Mouse (Mus musculus): ENCODE measurements around the gene Gm1527. TPM values are rescaled to one million over a fixed set of nuclear protein-coding genes. Genes with fewer than 3 reads are reported as not detected.
"Not testable (repeated sequence)": the region's sequence is repeated elsewhere in the genome, so short reads cannot be mapped to it uniquely, and the experiment has no call there.

Gene Gm1527
- not detected in 2 replicates for polyA plus RNA-seq (2012; ENCODE audit: insufficient read depth, insufficient read length, missing spikeins)

DNA sequence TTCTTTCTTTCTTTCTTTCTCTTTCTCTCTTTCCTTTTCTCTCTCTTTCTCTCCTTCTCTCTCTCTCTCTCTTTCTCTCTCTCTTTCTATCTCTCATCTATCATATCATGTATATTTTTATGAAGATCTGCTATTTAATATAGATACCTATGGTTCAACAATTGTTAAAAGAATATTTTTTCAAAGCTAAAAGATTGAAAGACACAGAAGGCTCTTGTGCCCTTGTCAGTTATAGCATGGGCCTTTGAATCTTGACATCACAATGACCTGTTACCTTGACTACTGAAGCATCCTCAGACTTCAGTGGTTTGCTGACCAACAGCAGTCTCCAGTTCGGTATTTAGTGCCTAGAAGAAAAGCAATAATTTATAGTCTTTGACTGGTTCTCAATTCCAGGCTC is at the start of gene Gm1527:
Gene Gm1527 (plus strand): TSS at position 301 of the 400 bp plus-strand sequence.
- Histone ChIP-seq H3K27ac (replicated peaks; ENCODE audit: low read depth, low read length) (no peak within 1 kb of the TSS), H3K4me3 (ENCODE audit: insufficient read depth, low read depth, low read length) (no peak within 1 kb of the TSS)

DNA sequence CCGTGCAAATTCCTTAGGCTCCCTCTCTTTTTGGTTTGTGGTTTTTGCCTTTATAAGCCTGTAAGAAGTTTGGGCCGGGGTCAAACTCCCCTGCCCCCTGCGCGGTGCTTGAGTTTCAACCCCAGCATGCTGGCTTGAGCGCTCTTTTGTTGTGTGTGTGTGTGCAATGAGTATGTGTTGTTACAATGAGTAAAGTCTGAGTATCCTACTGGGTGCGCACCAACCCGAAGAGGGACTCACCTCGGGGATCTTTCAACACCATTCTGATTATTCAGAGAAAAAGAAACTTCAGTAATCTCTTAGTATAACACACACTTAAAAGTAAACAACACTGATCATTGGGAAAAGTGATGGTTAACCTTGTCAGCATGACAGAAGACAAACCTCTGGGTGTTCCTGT is 49.2 kb upstream of the Gm1527 start:
- H3K4me1 ChIP-seq (ENCODE audit: control insufficient read depth, insufficient read depth, insufficient read length, low read length), result no peaks in the 10 kb centered on the region

More for the DNA sequence above, at the start of gene Gm1527:
- H3K4me1 ChIP-seq (ENCODE audit: control insufficient read depth, insufficient read depth, insufficient read length, low read length), result no peaks in the 10 kb centered on the region

DNA sequence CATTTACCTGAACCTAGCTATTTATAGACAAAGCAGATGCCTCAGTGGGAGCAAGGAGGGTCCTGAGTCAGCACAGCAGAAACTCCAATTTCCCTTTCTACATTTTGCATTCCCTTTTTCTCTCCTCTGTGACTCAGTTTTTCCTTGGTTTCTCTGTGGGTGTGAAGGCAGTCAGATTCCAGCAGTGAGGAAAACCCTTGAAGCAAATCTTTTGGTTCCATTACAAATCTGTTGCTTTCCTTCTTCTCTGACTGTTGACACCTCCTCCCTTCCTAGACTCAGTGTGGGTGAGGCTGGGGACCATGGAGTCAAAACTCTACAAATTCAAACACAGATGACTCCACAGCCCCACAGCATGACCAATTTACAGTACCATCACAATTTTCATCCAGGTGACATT is 45.3 kb upstream of the Gm1527 start:
- Histone ChIP-seq H3K4me3 (ENCODE audit: insufficient read depth, low read depth, low read length) (no peak overlapping the region), H3K4me1 (ENCODE audit: control insufficient read depth, insufficient read depth, insufficient read length, low read length) (no peaks in the 10 kb centered on the region), H3K27ac (replicated peaks; ENCODE audit: low read depth, low read length) (no peak overlapping the region)

More for the DNA sequence above, 49.2 kb upstream of the Gm1527 start:
- H3K27ac ChIP-seq (replicated peaks; ENCODE audit: low read depth, low read length), result no peak overlapping the region
- H3K4me3 ChIP-seq (ENCODE audit: insufficient read depth, low read depth, low read length), result no peak overlapping the region

DNA sequence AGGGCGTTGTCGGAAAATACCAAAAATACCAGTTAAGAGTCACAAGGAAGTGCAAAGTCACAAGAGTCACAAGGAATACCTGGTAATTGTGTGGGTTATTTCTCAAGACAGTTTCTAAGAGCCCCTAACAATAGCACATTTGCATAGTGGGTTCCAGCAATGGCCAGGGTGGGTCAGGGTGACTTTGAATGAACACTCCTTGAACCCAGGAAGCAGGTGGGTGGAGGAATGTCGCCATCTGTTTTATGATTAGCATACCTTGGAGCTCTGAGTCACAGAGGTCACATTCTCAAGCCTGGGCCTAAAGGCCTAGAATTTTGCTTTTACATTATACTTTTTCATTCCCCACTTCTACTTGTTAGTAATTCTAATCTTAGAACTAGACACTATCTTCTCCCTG is 40.2 kb upstream of the Gm1527 start:
- not testable (repeated sequence) for H3K27ac ChIP-seq (replicated peaks; ENCODE audit: low read depth, low read length); H3K4me3 ChIP-seq (ENCODE audit: insufficient read depth, low read depth, low read length); H3K4me1 ChIP-seq (ENCODE audit: control insufficient read depth, insufficient read depth, insufficient read length, low read length)

DNA sequence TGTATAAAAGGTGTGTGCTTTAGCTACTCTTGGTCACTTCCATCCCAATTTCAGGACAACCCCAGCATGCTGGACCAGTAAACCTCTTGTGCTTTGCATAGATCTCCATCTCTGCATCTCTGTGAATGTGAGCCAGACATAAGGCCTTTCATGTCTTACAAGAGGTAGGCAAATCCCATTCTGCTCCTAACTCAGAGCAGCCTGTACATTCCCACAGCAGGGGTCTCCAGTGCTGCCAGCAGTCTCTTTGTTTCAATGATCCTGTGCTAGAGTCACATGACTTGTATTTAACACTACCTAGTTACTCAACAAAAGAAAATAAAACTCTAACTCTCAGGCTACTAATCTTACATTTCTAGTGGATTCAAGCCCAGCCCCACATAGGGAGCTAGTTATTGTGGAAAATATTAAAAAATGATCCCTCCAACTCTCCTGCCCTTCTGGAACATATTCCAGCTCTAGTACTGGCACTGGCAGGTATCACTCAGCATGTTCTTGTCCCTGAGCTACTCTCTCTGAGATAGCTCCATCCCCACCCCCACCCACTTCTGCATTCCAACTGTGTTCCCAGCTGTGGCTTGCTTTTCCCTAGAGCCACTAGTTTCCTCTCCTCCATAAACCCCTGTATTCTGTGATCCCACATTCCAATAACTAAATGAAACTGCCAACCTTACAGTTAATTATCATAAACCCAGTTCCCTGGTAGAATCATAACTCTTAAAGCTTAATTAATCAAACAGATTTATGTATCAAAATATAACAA is 32.6 kb upstream of the Gm1527 start:
- H3K4me3 ChIP-seq (ENCODE audit: insufficient read depth, low read depth, low read length); H3K4me1 ChIP-seq (ENCODE audit: control insufficient read depth, insufficient read depth, insufficient read length, low read length); H3K27ac ChIP-seq (replicated peaks; ENCODE audit: low read depth, low read length): not testable (repeated sequence)

DNA sequence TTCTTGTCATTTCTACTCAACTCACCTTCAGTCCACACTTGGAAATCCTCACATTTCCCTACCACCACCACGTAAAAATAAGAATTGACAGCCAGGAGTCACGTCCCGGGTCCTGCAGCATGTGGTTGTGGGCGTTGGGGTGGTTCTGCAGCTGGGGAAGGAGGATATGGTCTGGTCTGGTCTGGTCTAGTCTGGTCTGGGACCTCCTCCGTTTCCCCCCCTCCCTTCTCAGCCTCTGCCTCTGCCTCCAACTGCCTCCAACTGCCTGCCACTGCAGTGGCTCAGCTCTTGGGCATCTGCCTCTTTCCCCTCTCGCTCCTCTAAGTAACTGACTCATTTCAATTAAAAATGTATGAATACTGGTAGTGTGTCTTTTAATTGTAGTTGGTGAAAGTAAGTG is 4.5 kb downstream of the Gm1527 start:
- H3K4me3 ChIP-seq (ENCODE audit: insufficient read depth, low read depth, low read length); H3K4me1 ChIP-seq (ENCODE audit: control insufficient read depth, insufficient read depth, insufficient read length, low read length); H3K27ac ChIP-seq (replicated peaks; ENCODE audit: low read depth, low read length): not testable (repeated sequence)

DNA sequence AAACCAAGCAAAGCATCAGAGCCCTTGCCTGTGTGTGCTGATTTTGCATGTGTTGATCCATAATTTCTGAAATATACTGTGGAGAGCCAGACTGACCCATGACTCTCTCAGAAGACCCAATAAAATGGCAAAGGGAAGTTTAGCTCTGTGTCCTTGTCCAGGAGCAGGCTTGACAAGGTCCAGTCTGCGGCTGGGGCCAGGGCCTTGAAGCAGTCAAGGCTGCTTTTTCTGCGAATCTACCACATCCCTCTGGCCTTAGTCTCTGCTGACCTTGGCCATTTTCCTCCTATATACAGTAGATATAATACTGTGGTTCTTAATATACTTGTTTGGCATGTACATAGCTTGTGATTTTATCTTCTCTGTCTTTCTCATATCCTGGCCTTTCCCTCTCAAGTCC is 73.5 kb downstream of the Gm1527 start:
- H3K4me3 ChIP-seq (ENCODE audit: insufficient read depth, low read depth, low read length), result no peak overlapping the region
- H3K4me1 ChIP-seq (ENCODE audit: control insufficient read depth, insufficient read depth, insufficient read length, low read length), result no peaks in the 10 kb centered on the region
- no peak overlapping the region for H3K27ac ChIP-seq (replicated peaks; ENCODE audit: low read depth, low read length)

DNA sequence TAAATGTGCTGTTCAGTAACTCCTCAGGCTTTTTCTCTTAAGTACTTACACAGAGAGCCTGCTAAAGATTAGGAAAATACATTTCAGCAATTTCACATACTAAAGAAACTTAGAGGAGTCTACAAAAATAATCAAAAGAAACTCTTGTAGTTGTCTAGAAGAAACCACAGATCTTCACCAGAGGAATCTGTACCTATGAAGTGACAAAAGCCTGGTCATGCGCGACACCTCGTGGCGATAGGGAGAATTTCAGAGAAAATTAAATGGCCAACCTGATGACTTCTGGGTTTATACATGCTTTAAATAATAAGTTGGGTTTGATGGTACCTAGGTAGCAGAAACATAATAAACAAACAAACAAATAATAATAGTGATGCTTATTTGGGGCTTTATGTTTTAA is 76.4 kb downstream of the Gm1527 start:
- Histone ChIP-seq H3K4me1 (ENCODE audit: control insufficient read depth, insufficient read depth, insufficient read length, low read length) (no peaks in the 10 kb centered on the region), H3K27ac (replicated peaks; ENCODE audit: low read depth, low read length) (no peak overlapping the region), H3K4me3 (ENCODE audit: insufficient read depth, low read depth, low read length) (no peak overlapping the region)

Other genes with a start within 250 kb of the Gm1527 start
- gene Slc2a2, start 194.7 kb upstream of the Gm1527 start, polyA plus RNA-seq (2012; ENCODE audit: insufficient read depth, insufficient read length, missing spikeins), result 0.24 TPM in 1 of 2 replicates, not detected in the other
- gene Eif5a2, start 111.3 kb upstream of the Gm1527 start, polyA plus RNA-seq (2012; ENCODE audit: insufficient read depth, insufficient read length, missing spikeins), result 1.4 and 1.8 TPM in 2 replicates
- gene Rpl22l1, start 87.2 kb upstream of the Gm1527 start, polyA plus RNA-seq (2012; ENCODE audit: insufficient read depth, insufficient read length, missing spikeins), result 112 and 177 TPM in 2 replicates
- gene Egfem1, start 189.4 kb downstream of the Gm1527 start, polyA plus RNA-seq (2012; ENCODE audit: insufficient read depth, insufficient read length, missing spikeins), result not detected in 2 replicates